Mouse (Mus musculus): ENCODE data around the gene Impdh1. TPM values are rescaled to one million over a fixed set of nuclear protein-coding genes. Genes with fewer than 3 reads are reported as not detected.
"Not testable (repeated sequence)": the region's sequence is repeated elsewhere in the genome, so short reads cannot be mapped to it uniquely, and the experiment has no call there.

Gene Impdh1
- polyA plus RNA-seq, 1 experiment from 2014 or later: 45.7 TPM

GRCm38 (mm10) chr6:29242265-29242664, 26.1 kb upstream of the Impdh1 start:
- Histone ChIP-seq H3K27ac (ENCODE audit: low read length) (no peak overlapping the region), H3K9me3 (ENCODE audit: control insufficient read depth, low read length) (no peaks in the 10 kb centered on the region), H3K27me3 (ENCODE audit: control insufficient read depth, insufficient read depth, low read depth, low read length) (no peaks in the 10 kb centered on the region), H3K4me2 (ENCODE audit: low read depth, low read length) (no peak overlapping the region), H3K9ac (ENCODE audit: low read length) (no peak overlapping the region), H3K4me3 (ENCODE audit: low read length) (no peak overlapping the region), H3K36me3 (ENCODE audit: control insufficient read depth, insufficient read depth, low read length) (no peaks in the 10 kb centered on the region), H3K4me1 (replicated peaks; ENCODE audit: control insufficient read depth, insufficient read depth, low read length) (no peaks in the 10 kb centered on the region)
- WGBS: 54% methylated on average over 1 of the region's 1 CpGs
- ATAC-seq (ENCODE audit: low read depth): no peak

- Histone ChIP-seq H3K9ac (ENCODE audit: low read length) (no peak overlapping the region), H3K4me2 (ENCODE audit: low read depth, low read length) (no peak overlapping the region), H3K27ac (ENCODE audit: low read length) (no peak overlapping the region), H3K9me3 (ENCODE audit: control insufficient read depth, low read length) (no peaks in the 10 kb centered on the region), H3K4me1 (replicated peaks; ENCODE audit: control insufficient read depth, insufficient read depth, low read length) (no peaks in the 10 kb centered on the region), H3K4me3 (ENCODE audit: low read length) (no peak overlapping the region), H3K36me3 (ENCODE audit: control insufficient read depth, insufficient read depth, low read length) (no peaks in the 10 kb centered on the region), H3K27me3 (ENCODE audit: control insufficient read depth, insufficient read depth, low read depth, low read length) (no peaks in the 10 kb centered on the region)
- WGBS: 53% methylated on average over 2 of the region's 2 CpGs
- ATAC-seq (ENCODE audit: low read depth): no peak
These were observed 25.5 kb upstream of the Impdh1 start for GRCm38 (mm10) chr6:29241697-29242096.

DNA sequence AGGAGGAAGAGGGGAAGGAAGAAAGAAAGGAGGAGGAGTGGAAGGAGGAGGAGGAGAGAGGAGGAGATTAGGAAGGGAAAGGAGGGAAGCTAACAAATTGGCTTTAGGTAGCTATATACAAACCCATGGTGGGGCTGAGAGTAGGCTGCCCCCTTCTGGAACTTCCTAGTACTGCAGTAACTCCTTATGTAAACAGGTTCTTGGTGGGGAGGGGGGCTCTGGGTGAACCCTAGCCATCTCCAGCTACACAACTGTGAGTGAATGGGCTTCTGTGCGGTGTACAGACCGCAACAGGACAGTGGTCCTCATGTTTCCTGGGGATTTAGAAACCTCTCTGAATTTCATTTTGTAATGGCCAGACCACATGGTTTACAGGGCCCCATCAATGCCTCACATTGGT, 24.6 kb upstream of the Impdh1 start:
- no peak for ATAC-seq (ENCODE audit: low read depth)
- Histone ChIP-seq H3K4me2 (ENCODE audit: low read depth, low read length) (no peak overlapping the region), H3K4me1 (replicated peaks; ENCODE audit: control insufficient read depth, insufficient read depth, low read length) (no peaks in the 10 kb centered on the region), H3K4me3 (ENCODE audit: low read length) (no peak overlapping the region), H3K9ac (ENCODE audit: low read length) (no peak overlapping the region), H3K27me3 (ENCODE audit: control insufficient read depth, insufficient read depth, low read depth, low read length) (no peaks in the 10 kb centered on the region), H3K27ac (ENCODE audit: low read length) (no peak overlapping the region), H3K9me3 (ENCODE audit: control insufficient read depth, low read length) (no peaks in the 10 kb centered on the region), H3K36me3 (ENCODE audit: control insufficient read depth, insufficient read depth, low read length) (no peaks in the 10 kb centered on the region)
- WGBS: 27% methylated on average over 2 of the region's 2 CpGs

DNA sequence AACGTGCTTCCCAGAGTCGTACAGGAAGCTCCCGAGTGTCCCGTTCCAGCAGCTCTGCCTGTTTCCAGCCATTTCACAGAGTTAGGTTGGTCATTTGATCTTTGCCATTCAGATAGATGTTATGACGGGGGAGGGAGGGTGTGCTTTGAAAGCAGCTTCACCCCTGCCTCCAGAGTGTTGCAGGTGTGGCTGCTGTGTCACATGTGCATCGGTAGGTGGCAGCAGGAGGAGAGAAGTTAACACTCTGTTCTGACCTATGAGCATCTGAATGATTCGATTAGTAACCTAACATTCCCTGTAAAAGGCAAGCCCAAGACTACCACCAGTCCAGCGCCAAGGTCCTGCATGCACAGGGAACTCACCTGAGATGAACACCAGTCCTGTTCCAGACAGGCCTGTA, 18.1 kb upstream of the Impdh1 start:
- no peak overlapping the region for H3K4me2 ChIP-seq (ENCODE audit: low read depth, low read length)
- no peaks in the 10 kb centered on the region for H3K27me3 ChIP-seq (ENCODE audit: control insufficient read depth, insufficient read depth, low read depth, low read length)
- no peaks in the 10 kb centered on the region for H3K4me1 ChIP-seq (replicated peaks; ENCODE audit: control insufficient read depth, insufficient read depth, low read length)
- no peaks in the 10 kb centered on the region for H3K9me3 ChIP-seq (ENCODE audit: control insufficient read depth, low read length)
- H3K4me3 ChIP-seq (ENCODE audit: low read length): no peak overlapping the region
- H3K27ac ChIP-seq (ENCODE audit: low read length): no peak overlapping the region
- H3K36me3 ChIP-seq (ENCODE audit: control insufficient read depth, insufficient read depth, low read length): no peaks in the 10 kb centered on the region
- WGBS: 37% methylated on average over 8 of the region's 8 CpGs
- H3K9ac ChIP-seq (ENCODE audit: low read length): no peak overlapping the region
- no peak for ATAC-seq (ENCODE audit: low read depth)

DNA sequence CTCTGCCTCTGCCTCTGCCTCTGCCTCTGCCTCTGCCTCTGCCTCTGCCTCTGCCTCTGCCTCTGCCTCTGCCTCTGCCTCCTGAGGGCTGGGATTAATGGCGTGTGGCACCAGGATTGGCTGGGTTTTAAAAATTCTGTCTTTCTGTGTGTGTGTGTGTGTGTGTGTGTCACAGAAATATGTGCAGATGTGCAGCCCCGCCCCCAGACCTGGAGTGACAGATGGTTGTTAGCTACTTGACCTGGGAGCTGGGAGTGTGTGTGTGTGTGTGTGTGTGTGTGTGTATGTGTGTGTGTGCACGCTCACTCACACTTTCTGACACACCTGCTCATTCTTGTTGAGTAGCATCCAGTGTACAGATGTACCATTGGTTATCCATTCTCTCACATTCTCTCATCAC, 17.5 kb upstream of the Impdh1 start:
- H3K9me3 ChIP-seq (ENCODE audit: control insufficient read depth, low read length): no peaks in the 10 kb centered on the region
- H3K9ac ChIP-seq (ENCODE audit: low read length): no peak overlapping the region
- H3K27ac ChIP-seq (ENCODE audit: low read length): no peak overlapping the region
- 67% methylated on average over 3 of the region's 3 CpGs for WGBS
- H3K36me3 ChIP-seq (ENCODE audit: control insufficient read depth, insufficient read depth, low read length): no peaks in the 10 kb centered on the region
- H3K4me3 ChIP-seq (ENCODE audit: low read length): no peak overlapping the region
- no peaks in the 10 kb centered on the region for H3K4me1 ChIP-seq (replicated peaks; ENCODE audit: control insufficient read depth, insufficient read depth, low read length)
- H3K27me3 ChIP-seq (ENCODE audit: control insufficient read depth, insufficient read depth, low read depth, low read length): no peaks in the 10 kb centered on the region
- no peak for ATAC-seq (ENCODE audit: low read depth)
- H3K4me2 ChIP-seq (ENCODE audit: low read depth, low read length): no peak overlapping the region

GRCm38 (mm10) chr6:29232321-29232720, 16.2 kb upstream of the Impdh1 start:
- Histone ChIP-seq H3K36me3 (ENCODE audit: control insufficient read depth, insufficient read depth, low read length) (no peaks in the 10 kb centered on the region), H3K27ac (ENCODE audit: low read length) (no peak overlapping the region), H3K9ac (ENCODE audit: low read length) (no peak overlapping the region), H3K27me3 (ENCODE audit: control insufficient read depth, insufficient read depth, low read depth, low read length) (no peaks in the 10 kb centered on the region), H3K9me3 (ENCODE audit: control insufficient read depth, low read length) (no peaks in the 10 kb centered on the region), H3K4me1 (replicated peaks; ENCODE audit: control insufficient read depth, insufficient read depth, low read length) (no peaks in the 10 kb centered on the region), H3K4me2 (ENCODE audit: low read depth, low read length) (no peak overlapping the region), H3K4me3 (ENCODE audit: low read length) (no peak overlapping the region)
- ATAC-seq (ENCODE audit: low read depth): no peak
- WGBS: 61% methylated on average over 6 of the region's 6 CpGs

GRCm38 (mm10) chr6:29231799-29232198, 15.6 kb upstream of the Impdh1 start:
- Histone ChIP-seq H3K9ac (ENCODE audit: low read length) (no peak overlapping the region), H3K36me3 (ENCODE audit: control insufficient read depth, insufficient read depth, low read length) (no peaks in the 10 kb centered on the region), H3K27ac (ENCODE audit: low read length) (no peak overlapping the region), H3K9me3 (ENCODE audit: control insufficient read depth, low read length) (no peaks in the 10 kb centered on the region), H3K27me3 (ENCODE audit: control insufficient read depth, insufficient read depth, low read depth, low read length) (no peaks in the 10 kb centered on the region), H3K4me3 (ENCODE audit: low read length) (no peak overlapping the region), H3K4me2 (ENCODE audit: low read depth, low read length) (no peak overlapping the region), H3K4me1 (replicated peaks; ENCODE audit: control insufficient read depth, insufficient read depth, low read length) (no peaks in the 10 kb centered on the region)
- no peak for ATAC-seq (ENCODE audit: low read depth)
- WGBS: 66% methylated on average over 3 of the region's 3 CpGs

DNA sequence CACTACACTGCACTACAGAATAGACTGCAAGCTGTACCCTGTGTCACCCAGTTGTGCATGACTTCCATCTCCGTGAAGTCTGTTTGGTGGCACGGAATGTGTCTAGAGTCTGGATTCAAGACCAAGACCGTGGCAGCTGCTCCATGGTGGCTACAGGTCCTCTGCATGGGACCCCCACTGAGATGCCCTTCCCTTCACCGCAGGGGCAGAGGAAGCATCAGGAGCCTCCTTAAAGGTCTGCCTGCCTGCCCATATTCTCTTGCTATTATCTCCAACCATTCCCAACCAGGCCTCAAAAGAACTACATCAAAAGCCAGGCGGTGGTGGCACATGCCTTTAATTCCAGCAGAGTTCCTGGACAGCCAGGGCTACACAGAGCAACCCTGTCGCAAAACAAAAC, 14.2 kb upstream of the Impdh1 start:
- WGBS: 53% methylated on average over 6 of the region's 6 CpGs
- no peak for ATAC-seq (ENCODE audit: low read depth)
- no peak overlapping the region for H3K27ac ChIP-seq (ENCODE audit: low read length)
- H3K9ac ChIP-seq (ENCODE audit: low read length): no peak overlapping the region
- H3K27me3 ChIP-seq (ENCODE audit: control insufficient read depth, insufficient read depth, low read depth, low read length): no peaks in the 10 kb centered on the region
- H3K36me3 ChIP-seq (ENCODE audit: control insufficient read depth, insufficient read depth, low read length): no peaks in the 10 kb centered on the region
- H3K9me3 ChIP-seq (ENCODE audit: control insufficient read depth, low read length): no peaks in the 10 kb centered on the region
- H3K4me2 ChIP-seq (ENCODE audit: low read depth, low read length): no peak overlapping the region
- H3K4me3 ChIP-seq (ENCODE audit: low read length): no peak overlapping the region
- H3K4me1 ChIP-seq (replicated peaks; ENCODE audit: control insufficient read depth, insufficient read depth, low read length): no peaks in the 10 kb centered on the region

DNA sequence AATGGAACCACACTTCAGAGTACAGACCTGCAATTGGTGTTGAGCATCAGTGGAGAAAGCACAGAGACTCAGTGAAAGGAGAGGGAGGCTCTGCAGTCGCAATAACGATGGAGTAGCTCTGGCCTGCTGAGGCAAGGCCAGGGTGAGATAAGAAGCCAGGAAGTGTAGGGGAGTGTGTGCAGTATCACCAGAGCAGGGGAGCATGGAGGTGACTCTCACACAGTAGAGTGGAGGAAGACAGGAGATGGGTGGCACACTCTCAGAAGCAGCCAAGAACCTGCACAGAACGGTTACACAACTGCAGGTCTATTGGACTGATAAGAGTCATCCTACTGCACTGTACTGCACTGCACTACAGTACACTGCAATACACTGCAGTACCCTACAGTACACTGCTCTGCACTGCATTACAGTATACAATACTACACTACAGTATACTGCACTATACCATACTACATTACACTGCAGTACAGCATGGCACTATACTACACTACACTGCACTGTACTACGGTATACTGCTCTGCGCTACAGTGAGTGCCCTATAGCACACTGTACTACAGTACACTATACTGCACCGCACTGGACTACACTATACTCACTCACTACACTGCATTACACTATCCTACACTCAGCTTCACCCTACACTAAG, 13.2 kb upstream of the Impdh1 start:
- Histone ChIP-seq H3K9me3 (ENCODE audit: control insufficient read depth, low read length) (no peaks in the 10 kb centered on the region), H3K36me3 (ENCODE audit: control insufficient read depth, insufficient read depth, low read length) (no peaks in the 10 kb centered on the region), H3K9ac (ENCODE audit: low read length) (no peak overlapping the region), H3K27ac (ENCODE audit: low read length) (no peak overlapping the region), H3K4me3 (ENCODE audit: low read length) (no peak overlapping the region), H3K27me3 (ENCODE audit: control insufficient read depth, insufficient read depth, low read depth, low read length) (no peaks in the 10 kb centered on the region), H3K4me2 (ENCODE audit: low read depth, low read length) (no peak overlapping the region), H3K4me1 (replicated peaks; ENCODE audit: control insufficient read depth, insufficient read depth, low read length) (no peaks in the 10 kb centered on the region)
- 71% methylated on average over 6 of the region's 6 CpGs for WGBS
- no peak for ATAC-seq (ENCODE audit: low read depth)

- H3K4me2 ChIP-seq (ENCODE audit: low read depth, low read length); H3K9me3 ChIP-seq (ENCODE audit: control insufficient read depth, low read length); H3K27me3 ChIP-seq (ENCODE audit: control insufficient read depth, insufficient read depth, low read depth, low read length); H3K4me3 ChIP-seq (ENCODE audit: low read length); ATAC-seq (ENCODE audit: low read depth); H3K36me3 ChIP-seq (ENCODE audit: control insufficient read depth, insufficient read depth, low read length); H3K27ac ChIP-seq (ENCODE audit: low read length); H3K9ac ChIP-seq (ENCODE audit: low read length): not testable (repeated sequence)
- peaks cover 22% of the 10 kb centered on the region for H3K4me1 ChIP-seq (replicated peaks; ENCODE audit: control insufficient read depth, insufficient read depth, low read length)
- WGBS: 70% methylated on average over 2 of the region's 3 CpGs
These were observed 1.6 kb upstream of the Impdh1 start for GRCm38 (mm10) chr6:29217717-29218116.

All from lung, embryonic 16.5 days (tissue).